Mouse (Mus musculus): ENCODE data around the gene Casq2.

Gene Casq2

DNA sequence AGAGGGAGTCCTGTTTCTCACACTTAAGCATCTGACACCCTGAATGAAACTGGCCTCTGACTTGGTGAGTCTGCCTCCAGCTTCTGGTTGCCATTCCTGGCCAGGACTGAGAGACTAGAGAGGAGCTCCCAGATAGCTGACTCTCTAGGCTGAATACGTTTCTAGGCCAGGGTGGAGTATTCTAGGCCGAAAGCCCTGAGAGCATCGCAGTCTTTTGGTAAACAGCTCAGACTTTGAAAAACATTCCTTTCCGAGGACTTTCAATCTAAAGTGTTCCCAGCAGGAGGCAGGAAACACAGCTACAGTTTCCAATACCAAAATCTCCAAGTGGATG, 80.0 kb downstream of the Casq2 start:
- no peak for DNase-seq

DNA sequence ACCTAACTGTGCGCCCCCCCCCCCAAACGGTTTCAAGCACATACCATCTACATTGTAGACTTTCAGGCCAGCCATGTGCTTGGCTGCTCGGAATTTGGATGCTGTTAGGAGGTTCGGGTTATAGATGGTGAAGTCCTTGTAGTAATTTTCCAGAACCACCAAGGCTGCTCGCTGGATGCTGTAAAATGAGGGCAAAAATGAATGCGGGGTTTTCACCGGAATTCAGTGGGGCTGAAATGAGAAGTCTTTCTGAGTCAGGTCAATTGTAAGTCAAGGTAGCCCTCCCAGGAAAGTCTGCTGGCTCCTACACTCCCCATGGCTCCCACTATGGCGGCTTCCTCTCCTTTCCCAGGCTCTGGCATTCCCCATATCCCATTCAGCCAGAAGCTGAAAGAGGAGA, 80.6 kb downstream of the Casq2 start:
- DNase-seq, result no peak

DNA sequence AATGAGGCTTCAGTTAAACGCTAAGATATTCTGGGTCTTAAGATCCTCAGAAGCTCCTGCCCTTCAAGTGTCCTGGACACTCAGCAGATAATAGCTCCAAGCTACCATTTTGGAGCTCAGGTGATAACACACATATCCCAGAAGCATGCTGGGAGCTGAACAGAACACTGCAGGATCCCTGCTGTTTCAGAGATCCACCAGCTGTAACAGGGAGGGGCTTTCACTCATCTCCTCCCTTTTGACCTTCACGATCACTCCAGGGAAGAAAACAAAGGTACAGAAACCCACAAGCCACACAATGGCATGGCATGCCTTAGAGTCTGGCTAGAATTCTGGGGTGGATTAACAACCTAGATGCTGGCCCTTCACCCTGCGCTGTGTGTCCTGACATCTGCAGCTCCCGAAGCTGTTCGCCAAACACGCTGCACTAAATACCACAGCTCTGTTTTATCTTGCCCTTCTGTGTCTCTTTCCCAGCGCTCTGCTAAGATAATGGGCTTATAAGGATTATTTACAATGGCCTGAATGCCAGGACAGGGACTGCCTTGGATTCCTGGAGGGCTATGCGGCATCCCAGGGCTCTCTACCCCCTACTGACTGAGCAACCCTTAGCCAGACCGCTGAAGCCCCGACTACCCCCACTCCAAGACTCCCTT, 81.5 kb downstream of the Casq2 start:
- DNase-seq, result no peak

DNA sequence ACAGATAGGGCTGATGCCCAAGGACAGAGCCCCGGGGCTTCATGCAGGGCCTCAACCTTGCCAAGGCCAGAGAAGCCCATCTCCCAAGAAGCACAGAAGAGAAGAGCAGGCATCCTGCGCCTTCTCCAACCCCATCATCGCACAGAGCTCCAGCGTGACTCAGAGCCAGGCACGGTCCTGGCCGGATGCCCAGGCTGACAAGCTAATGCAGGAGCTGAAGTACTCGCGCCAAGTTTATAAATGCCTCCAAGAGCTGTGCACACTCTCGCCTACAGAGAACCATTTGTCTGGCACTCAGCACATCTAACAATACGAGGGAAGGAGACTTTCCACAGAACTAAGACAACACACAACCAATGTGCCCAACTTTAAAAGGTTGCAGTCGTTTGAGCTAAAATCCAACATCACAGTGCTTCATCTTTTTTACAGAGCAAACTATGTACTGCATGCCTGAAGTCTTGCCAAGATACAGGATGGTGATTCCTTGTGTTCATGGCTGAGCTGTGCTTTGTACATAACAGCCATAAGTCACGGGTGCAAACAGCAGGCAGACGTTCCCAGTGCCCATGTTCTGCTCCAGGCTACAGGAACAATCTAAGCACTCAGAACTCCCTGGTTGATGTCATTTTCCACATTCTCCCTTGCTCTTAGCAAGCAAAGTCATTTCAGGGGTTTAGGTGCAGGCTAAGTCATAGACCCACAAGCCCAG, 83.1 kb downstream of the Casq2 start:
- no peak for DNase-seq

DNA sequence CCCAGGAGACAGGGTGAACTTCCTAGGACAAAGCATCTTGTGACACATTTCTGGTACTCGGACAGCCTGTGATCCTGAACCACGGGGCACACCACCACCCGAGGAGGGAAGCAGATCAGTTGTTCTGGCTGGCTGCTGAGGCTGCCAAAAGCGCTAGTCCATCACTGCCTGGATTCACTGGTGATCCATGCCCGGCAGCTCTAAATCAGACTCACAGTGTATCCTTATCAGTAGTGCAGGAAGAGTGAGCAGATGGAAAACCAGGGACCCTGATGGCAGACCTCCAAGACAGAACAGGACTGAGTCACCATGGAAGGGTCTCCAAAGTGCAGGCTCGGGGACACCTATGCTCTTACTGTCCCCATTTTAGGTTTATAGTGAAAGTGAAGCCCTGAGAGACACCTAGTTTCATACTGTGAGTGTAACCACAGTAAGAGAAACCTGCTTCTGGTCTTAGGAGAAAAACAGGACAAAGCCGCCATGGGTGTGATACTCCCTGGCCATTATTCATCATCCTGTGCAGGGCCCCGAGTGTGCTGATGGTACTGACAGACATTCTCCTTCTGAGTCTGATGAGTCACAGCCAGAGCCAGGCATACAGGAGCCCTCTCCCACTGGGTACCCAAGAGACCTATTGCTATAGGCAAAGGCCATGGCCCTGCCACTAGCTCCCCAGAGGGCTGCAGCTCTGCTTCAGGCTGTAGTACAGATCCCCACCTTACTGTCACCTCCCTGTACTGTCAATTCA, 88.1 kb downstream of the Casq2 start:
- DNase-seq, result no peak

DNA sequence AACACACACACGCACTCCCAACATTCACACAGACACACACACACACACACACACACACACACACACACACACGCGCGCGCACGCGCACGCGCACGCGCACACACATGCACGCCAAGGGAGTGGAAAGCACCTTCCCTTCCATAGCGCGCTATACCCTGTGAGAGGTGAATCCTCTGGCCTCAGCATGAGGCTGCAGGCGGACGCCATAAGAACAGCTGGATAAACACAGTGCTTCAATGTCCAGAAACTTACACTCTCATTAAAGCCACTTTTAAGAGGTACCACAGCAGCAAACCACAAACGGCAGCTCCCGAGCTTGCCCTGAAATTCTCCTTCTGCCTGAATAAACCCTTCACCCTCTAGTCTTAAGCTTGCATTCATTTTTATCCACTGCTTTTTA, 89.5 kb downstream of the Casq2 start:
- no peak for DNase-seq

DNA sequence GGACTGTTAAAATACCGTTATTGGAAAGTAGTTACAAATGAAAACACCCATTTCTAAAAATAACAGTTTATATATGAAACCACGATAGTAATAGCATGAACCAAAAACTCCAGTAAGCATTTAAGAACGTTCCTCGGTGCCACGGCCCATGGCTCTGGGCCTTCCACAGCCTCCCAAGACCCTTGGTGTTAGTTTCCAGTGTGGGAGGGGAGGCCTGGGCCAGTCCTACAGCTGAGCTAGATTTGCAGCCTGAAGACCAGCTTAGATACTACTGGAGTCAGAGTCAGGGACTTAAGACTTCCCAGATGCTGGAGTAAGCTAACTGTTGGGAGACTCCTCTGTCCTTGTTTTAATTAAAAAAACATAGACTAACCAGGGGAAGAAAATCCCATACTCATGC, 89.9 kb downstream of the Casq2 start:
- no peak for DNase-seq

DNA sequence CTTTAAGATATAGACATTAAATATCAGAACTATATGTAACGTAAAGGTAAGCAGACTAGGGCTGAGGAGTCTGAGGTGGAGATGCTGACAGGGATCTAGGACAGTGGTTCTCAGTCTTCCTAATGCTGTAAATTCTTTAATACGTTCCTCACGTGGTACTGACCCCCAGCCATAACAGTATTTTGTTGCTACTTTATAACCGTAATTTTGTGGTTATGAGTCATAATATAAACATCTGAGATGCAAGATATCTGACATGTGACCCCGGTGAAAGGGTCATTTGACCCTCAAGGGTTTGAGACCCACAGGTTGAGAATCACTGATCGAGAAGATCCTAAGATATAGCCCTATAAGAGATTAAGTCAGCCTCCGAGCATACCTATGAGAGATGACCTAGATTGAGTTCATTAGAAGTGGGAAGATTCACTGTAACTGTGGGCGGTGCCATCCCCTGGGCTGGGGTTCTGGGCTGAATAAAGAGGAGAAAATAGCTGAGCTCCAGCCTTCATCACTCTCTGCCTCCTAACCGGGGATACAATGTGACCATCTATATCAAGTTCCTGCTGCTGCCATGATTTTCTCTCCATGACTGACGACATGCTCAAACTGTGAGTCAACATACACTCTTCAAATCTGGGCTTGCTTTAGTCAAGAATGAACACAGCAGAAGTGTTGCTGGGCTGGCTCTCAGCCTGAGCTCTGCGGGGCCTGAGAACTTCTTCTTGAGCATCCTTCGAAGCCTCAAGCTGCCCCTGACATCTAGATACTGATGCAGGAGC, 91.8 kb downstream of the Casq2 start:
- DNase-seq, result no peak

DNA sequence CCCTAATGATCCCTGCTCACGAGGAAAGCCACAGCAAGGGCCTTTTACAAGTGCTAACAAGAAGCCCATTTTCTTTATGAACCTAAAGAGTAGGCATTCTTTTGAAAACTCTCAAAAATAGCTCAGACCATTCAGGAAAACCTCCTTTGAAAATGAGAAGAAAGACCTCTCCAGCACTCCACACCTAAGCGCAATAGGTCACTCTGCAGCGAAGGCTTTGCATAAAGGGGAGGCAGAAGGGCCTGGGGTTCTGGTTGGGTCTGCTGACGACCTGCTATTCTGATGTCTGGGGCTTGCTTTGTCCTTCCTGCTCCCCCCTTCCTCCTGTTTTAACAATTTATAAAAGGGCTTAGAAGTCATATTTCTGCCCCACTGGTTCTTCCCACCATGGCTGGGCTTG, 93.7 kb downstream of the Casq2 start:
- DNase-seq, result no peak

DNA sequence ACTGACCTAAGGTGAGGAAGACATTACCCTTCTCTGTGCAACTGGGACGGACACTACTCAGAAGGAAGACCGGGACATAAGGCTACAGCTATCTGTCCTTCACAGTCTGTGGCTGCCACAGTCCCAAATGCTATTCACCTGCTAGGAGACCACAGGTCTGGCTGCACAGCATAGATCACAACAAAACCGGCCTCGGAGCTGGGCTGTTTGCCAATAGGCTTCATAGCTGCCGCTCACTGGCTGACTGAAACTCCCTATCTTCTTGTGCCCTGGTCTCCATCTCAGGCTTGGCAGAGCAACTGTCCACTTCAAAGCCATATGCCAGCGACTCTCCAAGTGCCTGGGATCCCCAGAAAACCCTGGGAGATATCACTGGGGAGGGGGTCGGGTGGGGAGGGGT, 94.5 kb downstream of the Casq2 start:
- DNase-seq, result no peak

DNA sequence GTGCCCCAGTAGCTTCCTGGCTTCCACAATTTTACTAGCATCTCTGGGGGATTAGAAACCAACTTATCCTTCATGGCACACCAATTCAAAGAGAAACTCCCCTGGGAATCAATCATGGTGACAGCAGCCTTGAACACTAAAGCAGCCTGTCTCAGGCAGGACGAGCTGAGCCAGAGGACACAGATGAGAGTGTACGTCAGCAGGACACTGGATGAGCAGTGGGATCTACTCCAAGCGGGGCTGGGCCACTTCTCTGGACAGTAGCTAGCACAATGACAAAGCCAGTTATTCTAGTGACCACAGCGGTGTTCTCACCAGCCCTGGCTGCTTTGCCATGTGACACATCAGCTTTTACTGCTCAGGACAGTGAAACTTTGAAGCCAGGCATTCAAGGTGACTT, 95.0 kb downstream of the Casq2 start:
- DNase-seq, result no peak

DNA sequence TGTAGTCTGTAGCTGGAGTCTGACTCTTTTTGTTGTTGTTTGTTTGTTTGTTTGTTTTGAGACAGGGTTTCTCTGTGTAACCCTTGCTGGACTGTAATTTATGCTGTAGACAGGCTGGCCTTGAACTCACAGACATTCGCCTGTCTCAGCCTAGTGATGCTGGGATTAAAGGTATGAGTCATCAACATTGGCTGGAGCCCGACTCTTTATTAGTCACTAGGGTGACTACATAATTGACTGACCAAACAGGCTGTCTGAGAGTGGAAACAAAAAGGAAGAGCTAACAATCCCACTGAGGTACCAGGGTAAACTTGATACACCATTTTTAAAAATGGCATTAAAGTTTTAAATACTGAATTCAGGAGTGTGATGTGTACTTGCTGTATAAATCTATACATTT, 96.4 kb downstream of the Casq2 start:
- DNase-seq, result no peak

DNA sequence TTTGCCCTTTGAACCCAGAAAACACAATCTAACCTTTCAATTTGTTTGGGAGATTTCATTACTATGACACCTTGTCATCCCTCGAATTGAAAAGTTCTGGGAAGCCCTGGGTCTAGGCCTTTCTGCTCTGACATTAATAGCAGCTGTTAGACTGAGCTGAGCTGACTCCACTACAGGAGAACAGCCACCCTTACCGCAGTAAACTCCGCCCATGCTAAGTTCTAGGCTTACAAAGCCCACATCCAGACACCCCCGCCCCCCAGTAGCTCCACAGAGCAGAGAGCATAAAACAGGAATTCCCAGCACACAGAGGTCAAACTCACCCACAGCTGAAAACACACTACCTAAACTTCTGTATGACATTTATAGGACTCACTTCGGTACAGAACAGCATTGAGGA, 98.5 kb downstream of the Casq2 start:
- no peak for DNase-seq

DNA sequence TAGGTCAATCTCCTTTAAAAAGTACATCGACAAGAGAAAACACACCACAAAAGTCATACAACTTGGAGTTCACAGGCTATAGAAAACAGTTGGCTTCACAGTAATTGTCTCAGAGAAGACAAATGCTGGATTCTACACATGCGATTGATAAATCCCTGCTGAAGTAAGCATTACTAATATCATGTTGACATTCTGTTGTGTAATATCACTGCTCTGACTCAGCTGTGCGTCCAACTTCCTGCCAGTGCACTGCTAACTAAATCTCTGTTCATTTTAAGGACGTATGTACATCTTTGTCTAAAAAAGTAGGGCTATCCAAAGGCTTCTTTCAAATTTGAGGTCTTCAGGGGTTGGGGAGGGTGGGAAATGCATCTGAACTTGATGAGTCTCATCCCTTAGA, 101.2 kb downstream of the Casq2 start:
- DNase-seq, result no peak

DNA sequence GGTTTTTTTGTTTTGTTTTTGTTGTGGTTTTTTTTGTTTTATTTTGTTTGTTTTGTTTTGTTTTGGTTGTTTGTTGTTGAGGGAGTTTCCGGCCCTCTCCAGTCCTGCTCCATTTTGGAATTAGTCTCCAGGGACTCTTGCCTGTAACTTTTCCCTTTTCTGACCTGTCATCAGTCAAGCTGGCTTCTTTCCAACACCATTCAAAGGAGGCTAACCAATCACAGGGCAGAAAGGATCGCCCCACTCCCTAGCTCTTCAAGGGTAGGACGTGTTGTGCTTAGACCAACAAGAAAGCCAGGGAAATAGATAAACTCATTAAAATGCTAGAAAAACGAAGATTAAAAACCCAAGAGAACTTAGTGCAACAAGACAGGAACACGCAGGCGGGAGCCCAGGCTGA, 102.8 kb downstream of the Casq2 start:
- DNase-seq, result no peak

DNA sequence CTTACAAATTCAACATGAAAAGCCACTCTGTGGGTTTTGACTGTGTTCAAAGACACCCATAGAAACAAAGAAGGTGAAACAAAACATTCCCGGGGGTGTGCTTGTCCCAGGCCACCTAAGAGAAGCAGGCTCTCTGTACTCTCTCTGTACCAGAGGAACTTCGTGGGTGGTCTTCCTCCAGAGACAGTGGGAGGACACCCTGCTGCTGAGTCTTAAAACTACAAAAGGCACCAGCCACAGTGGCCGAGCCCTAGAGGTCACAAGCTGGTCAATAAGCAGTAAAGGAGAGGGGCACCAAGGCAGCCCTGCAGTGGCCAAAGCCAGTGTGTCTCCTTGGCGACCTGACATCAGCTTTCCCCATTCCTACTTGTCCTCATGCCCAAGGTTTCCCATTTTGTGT, 103.8 kb downstream of the Casq2 start:
- no peak for DNase-seq

DNA sequence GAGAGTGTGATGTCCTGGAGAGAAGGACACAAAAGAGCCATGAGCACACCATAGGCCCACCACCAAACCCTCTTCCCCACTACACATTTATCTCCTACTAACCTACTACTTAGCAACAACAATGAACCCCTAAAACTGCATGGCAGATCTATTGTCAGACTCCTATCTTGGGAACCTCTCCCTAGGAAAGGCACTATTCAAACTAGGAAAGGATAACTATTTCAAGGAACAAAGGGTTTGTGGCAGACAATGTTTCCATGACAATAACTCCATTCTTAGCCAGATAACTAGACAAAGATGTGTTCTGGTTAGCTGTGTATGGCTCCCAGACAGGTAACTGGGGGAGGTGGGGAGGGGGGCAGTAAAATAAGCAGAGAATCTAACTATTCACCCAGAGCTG, 104.4 kb downstream of the Casq2 start:
- no peak for DNase-seq

DNA sequence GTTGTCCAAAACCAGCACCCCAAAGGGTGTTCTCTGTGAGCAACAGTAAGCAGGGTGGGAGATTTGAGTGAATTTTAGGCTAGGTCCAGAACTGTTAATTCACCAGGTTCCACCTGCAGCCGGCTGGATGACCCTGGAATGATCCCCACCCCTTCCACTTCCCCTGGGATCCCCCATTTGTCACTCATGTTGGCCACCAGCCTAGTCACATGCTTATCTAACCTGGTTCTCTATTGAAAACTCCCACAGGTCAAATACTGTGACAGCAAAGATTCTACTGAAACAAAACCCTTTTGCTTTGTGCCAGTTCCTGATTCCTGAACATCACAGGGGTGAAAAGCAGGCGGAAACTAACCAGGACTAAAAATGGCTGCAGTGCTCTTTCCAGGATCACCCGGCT, 105.4 kb downstream of the Casq2 start:
- DNase-seq, result no peak

DNA sequence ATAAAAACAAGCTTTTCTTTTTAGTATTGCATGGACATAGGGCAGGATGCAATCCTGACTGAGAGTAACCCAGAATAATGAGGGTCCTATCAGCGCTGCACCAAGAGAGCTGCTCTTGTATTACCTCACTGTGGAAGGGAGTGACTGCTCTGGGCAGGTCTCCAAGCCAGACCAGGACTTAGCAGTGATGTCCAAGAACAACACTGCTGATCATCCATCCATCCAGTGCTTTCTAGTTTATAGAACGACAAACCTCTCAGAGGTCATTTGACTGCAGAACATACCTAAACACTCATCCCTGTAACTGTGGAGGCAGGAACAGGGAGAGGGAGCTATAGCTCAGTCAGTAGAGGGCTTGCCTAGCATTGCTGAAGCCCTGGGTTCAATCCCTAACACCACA, 106.4 kb downstream of the Casq2 start:
- no peak for DNase-seq

DNA sequence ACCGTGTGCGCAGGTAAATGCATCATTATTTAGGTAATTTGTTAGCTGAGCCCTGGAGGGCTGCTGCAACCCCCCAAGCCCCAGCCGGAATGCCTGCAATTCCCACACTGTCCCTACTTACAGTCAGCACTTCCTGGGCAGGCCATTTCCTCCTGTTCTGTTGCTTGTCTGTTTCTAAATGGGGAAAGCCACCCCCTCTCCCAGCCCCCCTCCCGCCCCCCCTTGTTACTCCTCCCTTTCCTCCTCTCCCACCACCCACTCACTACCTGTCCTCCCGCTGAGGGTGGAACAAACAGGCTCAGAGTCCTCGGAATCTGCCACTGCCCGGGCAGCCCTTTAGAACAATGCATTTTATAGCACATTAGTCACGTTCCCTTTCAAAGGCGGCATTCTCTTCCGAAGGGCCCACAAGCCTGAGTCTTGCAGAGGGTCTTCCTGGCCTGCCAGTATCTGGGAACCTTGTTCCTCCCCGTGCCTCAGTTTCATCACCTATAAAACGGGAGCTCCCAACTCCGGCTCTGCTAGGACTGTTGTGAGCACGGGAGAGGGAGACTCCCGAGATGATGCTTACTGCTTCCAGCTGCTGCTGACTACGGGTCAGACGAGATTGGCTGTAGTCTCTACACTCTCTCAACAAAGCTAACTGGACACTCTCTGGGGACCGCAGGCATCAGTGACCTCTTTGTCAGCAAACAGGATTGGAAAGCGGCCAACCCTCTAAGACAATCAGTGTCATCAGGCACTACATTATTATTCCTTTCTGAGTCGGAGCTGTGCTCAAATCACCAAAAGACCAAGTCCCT, 107.5 kb downstream of the Casq2 start:
- DNase-seq, result no peak

DNA sequence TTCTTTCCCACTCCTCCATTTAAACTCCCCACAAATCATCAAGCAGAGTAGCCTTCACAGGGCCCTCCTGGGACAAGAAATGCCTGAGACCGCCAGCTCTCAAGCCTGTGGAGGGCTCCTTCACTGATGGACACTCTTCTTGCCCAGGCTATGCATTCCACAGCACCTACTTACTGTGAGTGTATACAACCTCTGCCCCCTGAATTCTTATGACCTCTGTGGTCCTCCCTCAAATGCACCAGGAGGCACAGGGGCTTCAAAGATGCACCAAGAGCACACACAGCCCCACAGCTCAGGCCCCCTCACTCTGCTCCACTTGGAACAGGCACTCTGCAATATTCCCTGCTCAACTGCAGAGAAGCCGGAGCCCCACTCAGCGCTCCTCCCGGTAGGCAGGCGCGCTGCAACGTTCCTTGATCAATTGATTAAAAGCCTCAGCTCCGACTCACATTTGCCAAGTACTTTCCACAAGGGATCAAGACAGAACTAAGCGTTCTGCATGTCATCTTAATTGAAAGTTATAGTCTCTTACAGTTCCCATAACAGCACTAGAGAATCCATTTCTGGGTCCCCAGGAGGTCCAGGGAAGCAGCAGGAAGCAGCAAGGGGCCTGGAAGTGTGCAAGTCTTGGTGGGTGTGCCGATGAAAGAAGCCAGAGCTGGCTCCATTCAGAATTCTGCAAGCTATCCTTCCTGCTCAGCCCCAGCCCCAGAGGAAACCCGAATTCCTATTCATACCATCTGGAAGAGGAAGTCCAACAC, 108.3 kb downstream of the Casq2 start:
- no peak for DNase-seq

DNA sequence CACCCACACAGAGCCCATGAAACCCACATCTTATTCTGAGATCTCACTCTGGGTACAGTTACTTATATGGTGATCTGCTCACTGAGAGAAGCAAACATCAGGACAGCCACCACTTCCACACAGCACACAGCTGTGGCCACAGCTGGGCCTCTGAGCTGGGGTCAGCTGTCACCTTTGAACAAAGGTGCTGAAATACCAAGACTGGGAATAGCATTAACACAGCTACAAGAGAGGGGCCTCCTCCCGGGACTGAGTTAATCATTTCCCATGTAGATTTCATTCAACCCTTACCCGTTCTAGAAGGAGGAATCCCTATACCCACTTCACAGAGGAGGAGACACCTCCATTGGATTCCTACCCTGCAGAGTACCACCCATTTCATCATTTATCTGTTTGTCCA, 109.5 kb downstream of the Casq2 start:
- no peak for DNase-seq
